8 mouse cellular contexts compared by ENCODE assay signal in genomic region chr3:115713417-115714048, GRCm38 (mm10). TPM values are rescaled to one million over a fixed set of nuclear protein-coding genes. Genes with fewer than 3 reads are reported as not detected.
A peak's percentile ranks its signal among the peaks of the same experiment; 100 is the strongest.
DNase-seq lines count a peak whose midpoint lies in the region; ATAC-seq and TF ChIP-seq lines count a peak whose summit lies in the region.

No protein-coding gene starts in this region.

- no peak for ATAC-seq in heart, embryonic 12.5 days (ENCODE audit: insufficient number of reproducible peaks, low FRiP score)
- no peak for ATAC-seq in limb, embryonic 14.5 days (ENCODE audit: low FRiP score, low read depth)
- no peak for ATAC-seq in neural tube, embryonic 12.5 days (ENCODE audit: low FRiP score, low read depth)

- H3K4me2 ChIP-seq in heart, embryonic 12.5 days: peak overlapping the region; percentile 81
- H3K4me2 ChIP-seq in limb, embryonic 14.5 days (replicated peaks; ENCODE audit: low read depth, low read length, severe bottlenecking): peak overlapping the region; percentile 81
- H3K4me2 ChIP-seq in neural tube, embryonic 12.5 days (replicated peaks): peak overlapping the region; percentile 80

- H3K27ac ChIP-seq in testis, adult 2 months (ENCODE audit: control insufficient read depth, insufficient read depth, low read depth, low read length): no peak overlapping the region
- peak overlapping the region; percentile 99 for H3K27ac ChIP-seq in heart, embryonic 12.5 days (ENCODE audit: poor library complexity, severe bottlenecking)
- peak overlapping the region; percentile 27; the same call in 1 of the 2 replicates for H3K27ac ChIP-seq in limb, embryonic 14.5 days (replicated peaks; ENCODE audit: low read depth, low read length)
- no peak overlapping the region for H3K27ac ChIP-seq in neural tube, embryonic 12.5 days

- peaks cover 13% of the 10 kb centered on the region for H3K4me1 ChIP-seq in testis, adult 2 months (ENCODE audit: control insufficient read depth, insufficient read depth, low read length)
- peaks cover 40% of the 10 kb centered on the region for H3K4me1 ChIP-seq in heart, embryonic 12.5 days (replicated peaks)
- H3K4me1 ChIP-seq in limb, embryonic 14.5 days (ENCODE audit: control insufficient read depth, insufficient read depth, low read length): peaks cover 13% of the 10 kb centered on the region
- H3K4me1 ChIP-seq in neural tube, embryonic 12.5 days: peaks cover 15% of the 10 kb centered on the region

- H3K4me3 ChIP-seq in testis, adult 2 months (ENCODE audit: control insufficient read depth, low read depth, low read length): peak overlapping the region; percentile 34; the same call in 1 of the 2 replicates
- H3K4me3 ChIP-seq in heart, embryonic 12.5 days: peak overlapping the region; percentile 72
- peak overlapping the region; percentile 55 for H3K4me3 ChIP-seq in limb, embryonic 14.5 days (replicated peaks; ENCODE audit: low read length)
- H3K4me3 ChIP-seq in neural tube, embryonic 12.5 days: peak overlapping the region; percentile 48

- no peaks in the 10 kb centered on the region for H3K36me3 ChIP-seq in testis, adult 2 months (ENCODE audit: control insufficient read depth, insufficient read depth, low read length)
- peaks cover 30% of the 10 kb centered on the region for H3K36me3 ChIP-seq in heart, embryonic 12.5 days
- peaks cover 7% of the 10 kb centered on the region; the same call in 1 of the 2 replicates for H3K36me3 ChIP-seq in limb, embryonic 14.5 days (ENCODE audit: control insufficient read depth, insufficient read depth, low read length)
- peaks cover 4% of the 10 kb centered on the region for H3K36me3 ChIP-seq in neural tube, embryonic 12.5 days

- 7% methylated on average over 22 of the region's 22 CpGs for WGBS in heart, embryonic 12.5 days
- 15% methylated on average over 22 of the region's 22 CpGs for WGBS in limb, embryonic 14.5 days
- WGBS in neural tube, embryonic 12.5 days: 12% methylated on average over 22 of the region's 22 CpGs

- TF ChIP-seq CTCF in testis, adult 2 months (IDR thresholded peaks at IDR 0.05; ENCODE audit: control insufficient read depth, insufficient read depth, insufficient replicate concordance, low read depth, low read length): no peak

- DNase-seq in testis, postnatal 14 days (ENCODE audit: low spot score): no peak
- no peak for DNase-seq in limb, embryonic 14.5 days (ENCODE audit: low spot score)
- DNase-seq in left cerebral cortex, postnatal 14 days (ENCODE audit: low spot score in 2 of 2): no peak
- DNase-seq in layer of hippocampus, postnatal 25 days (ENCODE audit: extremely low spot score in 1 of 2, low spot score in 1 of 2): no peak
- no peak for DNase-seq in right cerebral cortex, adult 2 months (ENCODE audit: low spot score in 2 of 2)

- H3K9ac ChIP-seq in heart, embryonic 12.5 days: peak overlapping the region; percentile 94
- peak overlapping the region; percentile 80 for H3K9ac ChIP-seq in limb, embryonic 14.5 days (ENCODE audit: low read depth, low read length, severe bottlenecking)
- peak overlapping the region; percentile 44; the same call in 1 of the 2 replicates for H3K9ac ChIP-seq in neural tube, embryonic 12.5 days

- TF ChIP-seq POLR2A in testis, adult 2 months (IDR thresholded peaks at IDR 0.05; ENCODE audit: control insufficient read depth, low read depth, low read length): no peak
- TF ChIP-seq POLR2A in limb, embryonic 14.5 days (IDR thresholded peaks at IDR 0.05; ENCODE audit: borderline replicate concordance, extremely low read depth, insufficient read depth, insufficient read length): no peak

- intact Hi-C loops in left cerebral cortex, postnatal 14 days (cut with DNase I): loop anchor here (1.0 to 10.0 kb wide), 4 partner anchors 53 to 264 kb away; partner anchors contain the start of gene Dph5

- H3K9me3 ChIP-seq in heart, embryonic 12.5 days (replicated peaks): no peaks in the 10 kb centered on the region
- H3K9me3 ChIP-seq in limb, embryonic 14.5 days (ENCODE audit: control insufficient read depth, low read length): no peaks in the 10 kb centered on the region
- no peaks in the 10 kb centered on the region for H3K9me3 ChIP-seq in neural tube, embryonic 12.5 days

- peaks cover 7% of the 10 kb centered on the region for H3K27me3 ChIP-seq in testis, adult 2 months (ENCODE audit: control insufficient read depth, insufficient read depth, low read length)
- no peaks in the 10 kb centered on the region for H3K27me3 ChIP-seq in heart, embryonic 12.5 days (replicated peaks)
- H3K27me3 ChIP-seq in limb, embryonic 14.5 days (ENCODE audit: control insufficient read depth, insufficient read depth, low read length): no peaks in the 10 kb centered on the region
- H3K27me3 ChIP-seq in neural tube, embryonic 12.5 days (replicated peaks): peaks cover 7% of the 10 kb centered on the region

RNA-seq across cellular contexts. Expression of gene S1pr1, which starts 1.3 kb away (rescaled TPM):
- polyA plus RNA-seq in testis, adult 2 months (2012; rRNA removed): 2.0 and 2.1 TPM in 2 replicates
- polyA plus RNA-seq in heart, embryonic 12.5 days (2016; fragmentation: Nextera tagmentation; extraction: Ambion mirVana): 86.0 and 87.5 TPM in 2 replicates
- 20.5 and 24.6 TPM in 2 replicates for polyA plus RNA-seq in limb, embryonic 14.5 days (2012; rRNA removed)
- polyA plus RNA-seq in limb, embryonic 14.5 days (2014; fragmentation: Nextera tagmentation; extraction: Ambion mirVana): 18.5 and 22.0 TPM in 2 replicates
- polyA plus RNA-seq in neural tube, embryonic 12.5 days (2016; fragmentation: Nextera tagmentation; extraction: Ambion mirVana): 18.8 and 18.9 TPM in 2 replicates
- 10 to 100 TPM; 79.8 to 86.9 TPM for total RNA-seq in left cerebral cortex, postnatal 14 days (2021)
- 10 to 100 TPM; 94.9 to 95.2 TPM for total RNA-seq in layer of hippocampus, postnatal 25 days (2021)

Comparison
In these comparisons a context has a peak if more than half of its experiments do, and no peak if none do; other contexts are left out.
1. H3K27ac ChIP-seq: peak in heart, embryonic 12.5 days (single experiment) and limb, embryonic 14.5 days (single experiment); none in testis, adult 2 months (single experiment) and neural tube, embryonic 12.5 days (single experiment).
2. H3K9ac ChIP-seq: peak in every context shown above with its lines; median percentile 94 in heart, embryonic 12.5 days; 80 in limb, embryonic 14.5 days; 44 in neural tube, embryonic 12.5 days.
3. Peak in every context shown above with its lines, with median percentiles within 50 percentile points of each other: H3K4me3 ChIP-seq and H3K4me2 ChIP-seq.